Mouse (Mus musculus) kidney, postnatal 4 days (tissue): ENCODE data around the gene Hsh2d.
A peak's percentile ranks its signal among the peaks of the same experiment; 100 is the strongest.

Experiments used
- DNase-seq, 2 experiments: peaks; one replicate each; pipeline ENCODE4 v3.0.0; 2021; ENCODE audit warnings: mixed read lengths in 2 of 2

Hsh2d gene

GRCm38 (mm10) chr8:72190215-72190539, 739 bp downstream of the Hsh2d start:
- no peak for DNase-seq

- DNase-seq: no peak
Measured at GRCm38 (mm10) chr8:72192065-72192464, 2.6 kb downstream of the Hsh2d start.

- no peak for DNase-seq
Measured at GRCm38 (mm10) chr8:72197997-72198396, 8.6 kb downstream of the Hsh2d start.

GRCm38 (mm10) chr8:72208582-72208981, 19.1 kb downstream of the Hsh2d start:
- no peak for DNase-seq

- no peak for DNase-seq
Measured at GRCm38 (mm10) chr8:72210222-72210621, 20.8 kb downstream of the Hsh2d start.

- DNase-seq: no peak
Measured at GRCm38 (mm10) chr8:72210710-72211109, 21.3 kb downstream of the Hsh2d start.

- DNase-seq: no peak
Measured at GRCm38 (mm10) chr8:72211846-72212245, 22.4 kb downstream of the Hsh2d start.

GRCm38 (mm10) chr8:72212751-72213150, 23.3 kb downstream of the Hsh2d start, which contains the start of gene Cib3:
Gene Cib3, minus strand, starts transcription at chr8:72212837.
- DNase-seq: no peak

GRCm38 (mm10) chr8:72213536-72213935, 24.1 kb downstream of the Hsh2d start, which contains the start of gene Gm11034:
Gene Gm11034, minus strand, starts transcription at chr8:72213636.
- DNase-seq: no peak

GRCm38 (mm10) chr8:72215060-72215459, 25.6 kb downstream of the Hsh2d start:
- DNase-seq: peak; percentile 45 to 60

GRCm38 (mm10) chr8:72215871-72216270, 26.4 kb downstream of the Hsh2d start:
- no peak for DNase-seq

- no peak for DNase-seq
Measured at GRCm38 (mm10) chr8:72218781-72219540, 29.5 kb downstream of the Hsh2d start.

- DNase-seq: peak; percentile 88 to 94
Measured at GRCm38 (mm10) chr8:72219541-72220363, 30.3 kb downstream of the Hsh2d start, which contains the start of gene Fam32a. Gene Fam32a, plus strand, starts transcription at chr8:72219730.

- DNase-seq: no peak
Measured at GRCm38 (mm10) chr8:72220758-72221157, 31.3 kb downstream of the Hsh2d start.

GRCm38 (mm10) chr8:72222656-72223055, 33.2 kb downstream of the Hsh2d start:
- no peak for DNase-seq

- DNase-seq: peak; percentile 99
Measured at GRCm38 (mm10) chr8:72239499-72240402, 50.3 kb downstream of the Hsh2d start, which contains the start of gene Ap1m1. Gene Ap1m1, plus strand, starts transcription at chr8:72240018.

GRCm38 (mm10) chr8:72240403-72240763, 50.9 kb downstream of the Hsh2d start:
- DNase-seq: no peak

GRCm38 (mm10) chr8:72240951-72241350, 51.5 kb downstream of the Hsh2d start:
- peak in 1 of 2 experiments; percentile 26 for DNase-seq

GRCm38 (mm10) chr8:72242226-72242625, 52.8 kb downstream of the Hsh2d start:
- DNase-seq: no peak

GRCm38 (mm10) chr8:72244610-72245009, 55.2 kb downstream of the Hsh2d start:
- no peak for DNase-seq
